Mouse (Mus musculus): ENCODE measurements at regions not wholly inside any gene's neighbourhood (a gene's known extent, or its start where the extent isn't known, plus 50 kb on each side); places are given as distances from the start of the nearest gene placed in this dataset.

DNA sequence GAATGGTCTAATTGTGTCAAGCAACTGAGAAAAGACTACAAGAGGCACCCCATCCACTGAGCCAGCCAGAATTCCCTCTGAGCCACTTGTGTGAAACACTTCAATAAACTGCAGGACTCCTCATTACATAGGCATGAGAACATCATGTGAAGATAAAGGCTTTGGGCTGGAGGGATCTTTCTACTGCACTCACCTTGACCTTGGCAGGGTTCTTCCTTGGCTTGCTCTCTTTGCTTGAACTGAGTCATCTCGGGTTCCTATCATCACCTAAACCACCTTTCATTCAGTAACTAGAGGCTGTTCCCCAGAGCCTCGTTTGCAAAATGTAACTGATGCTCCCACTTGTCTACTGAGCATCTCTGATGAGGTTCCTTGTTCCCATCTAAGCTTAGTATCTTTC, 221.4 kb upstream of the Zfp637 start:
- dilution Hi-C loops (cut with MboI; ENCODE audit: extremely low pct_ligation_motif_present, extremely low pct_unique_long_range_greater_than_20kb, low sequenced_read_pairs) = no loop called here

DNA sequence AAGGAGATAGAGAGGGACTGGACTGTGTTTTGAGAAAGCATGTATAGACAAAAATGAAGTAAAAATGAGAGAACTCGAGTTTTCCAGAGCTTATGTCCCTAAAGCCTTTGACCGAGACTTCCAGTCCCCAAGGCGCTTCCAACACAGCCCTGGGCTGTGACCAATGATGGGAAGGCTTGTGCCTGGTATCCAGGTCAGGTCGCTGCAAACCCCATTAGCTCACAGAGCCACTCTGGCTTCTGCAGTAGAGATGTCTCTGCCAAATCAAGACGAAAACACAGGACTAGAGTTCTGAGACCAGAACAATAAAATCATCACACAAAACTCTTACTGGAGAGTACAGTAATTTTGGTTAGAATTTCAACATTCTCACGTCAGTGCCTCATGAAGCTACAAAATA, 218.5 kb upstream of the Zfp637 start:
- Histone ChIP-seq H3K4me3 (replicated peaks in 1 of 3; ENCODE audit: low read depth in 2 of 3, low read length in 2 of 3, poor library complexity in 1 of 3) (no peak overlapping the region), H3K27me3 (replicated peaks) (peaks cover 85% of the 10 kb centered on the region), H3K4me1 (ENCODE audit: control insufficient read depth in 1 of 2, insufficient read depth in 2 of 2) (no peaks in the 10 kb centered on the region), H3K9me3 (replicated peaks; ENCODE audit: low read length) (no peaks in the 10 kb centered on the region), H3K4me2 (ENCODE audit: insufficient read depth, low read depth, poor library complexity, severe bottlenecking) (no peak overlapping the region), H3K79me2 (replicated peaks; ENCODE audit: control insufficient read depth, extremely low read depth, insufficient read depth, poor library complexity, severe bottlenecking) (no peaks in the 10 kb centered on the region), H3K9ac (ENCODE audit: insufficient read depth, low read depth) (no peak overlapping the region), H3K27ac (ENCODE audit: insufficient read depth, low read depth) (no peak overlapping the region), H3K36me3 (replicated peaks in 1 of 2; ENCODE audit: control insufficient read depth in 1 of 2, insufficient read depth in 1 of 2, low read length in 1 of 2) (no peaks in the 10 kb centered on the region)
- dilution Hi-C loops (cut with MboI; ENCODE audit: extremely low pct_ligation_motif_present, extremely low pct_unique_long_range_greater_than_20kb, low sequenced_read_pairs) = no loop called here
- in situ Hi-C loops (cut with MboI; ENCODE audit: low pct_ligation_motif_present, low pct_unique_long_range_greater_than_20kb, low sequenced_read_pairs) = no loop called here
- TF ChIP-seq BHLHE40 (IDR thresholded peaks at IDR 0.05; ENCODE audit: low read depth, low read length) (no peak), CTCF (conservative IDR thresholded peaks at IDR 0.05 in 1 of 2, IDR thresholded peaks at IDR 0.05 in 1 of 2; ENCODE audit: low read depth in 2 of 2, low read length in 2 of 2) (no peak), CHD1 (IDR thresholded peaks at IDR 0.05; ENCODE audit: low read depth, low read length) (no peak), MXI1 (IDR thresholded peaks at IDR 0.05; ENCODE audit: low read depth, low read length) (no peak)
- DNase-seq (ENCODE audit: extremely low read depth) = no peak

More for the DNA sequence above, 221.4 kb upstream of the Zfp637 start:
- no peaks in the 10 kb centered on the region for H3K79me2 ChIP-seq (replicated peaks; ENCODE audit: control insufficient read depth, extremely low read depth, insufficient read depth, poor library complexity, severe bottlenecking)
- H3K9me3 ChIP-seq (replicated peaks; ENCODE audit: low read length) = no peaks in the 10 kb centered on the region
- no peak overlapping the region for H3K27ac ChIP-seq (ENCODE audit: insufficient read depth, low read depth)
- H3K36me3 ChIP-seq (replicated peaks in 1 of 2; ENCODE audit: control insufficient read depth in 1 of 2, insufficient read depth in 1 of 2, low read length in 1 of 2) = no peaks in the 10 kb centered on the region
- H3K27me3 ChIP-seq (replicated peaks) = peaks cover 85% of the 10 kb centered on the region
- H3K4me1 ChIP-seq (ENCODE audit: control insufficient read depth in 1 of 2, insufficient read depth in 2 of 2) = no peaks in the 10 kb centered on the region
- H3K9ac ChIP-seq (ENCODE audit: insufficient read depth, low read depth) = no peak overlapping the region
- in situ Hi-C loops (cut with MboI; ENCODE audit: low pct_ligation_motif_present, low pct_unique_long_range_greater_than_20kb, low sequenced_read_pairs) = no loop called here
- no peak overlapping the region for H3K4me2 ChIP-seq (ENCODE audit: insufficient read depth, low read depth, poor library complexity, severe bottlenecking)
- no peak overlapping the region for H3K4me3 ChIP-seq (replicated peaks in 1 of 3; ENCODE audit: low read depth in 2 of 3, low read length in 2 of 3, poor library complexity in 1 of 3)
- TF ChIP-seq NELFE (IDR thresholded peaks at IDR 0.05; ENCODE audit: low read depth, low read length) (no peak), TBP (conservative IDR thresholded peaks at IDR 0.05; ENCODE audit: low read depth, low read length) (no peak), MYC (IDR thresholded peaks at IDR 0.05; ENCODE audit: low read depth, low read length) (no peak), MXI1 (IDR thresholded peaks at IDR 0.05; ENCODE audit: low read depth, low read length) (no peak), ETS1 (conservative IDR thresholded peaks at IDR 0.05; ENCODE audit: low read depth, low read length) (no peak), MEF2A (IDR thresholded peaks at IDR 0.05; ENCODE audit: borderline replicate concordance, low read depth, low read length) (no peak), NRF1 (IDR thresholded peaks at IDR 0.05; ENCODE audit: low read depth, low read length) (no peak), RCOR1 (conservative IDR thresholded peaks at IDR 0.05; ENCODE audit: low read depth, low read length) (no peak), USF2 (conservative IDR thresholded peaks at IDR 0.05; ENCODE audit: low read depth, low read length) (no peak), ZKSCAN1 (IDR thresholded peaks at IDR 0.05; ENCODE audit: borderline replicate concordance, low read depth, low read length) (no peak), ELF1 (IDR thresholded peaks at IDR 0.05; ENCODE audit: low read depth, low read length) (no peak)
- no peak for DNase-seq (ENCODE audit: extremely low read depth)

DNA sequence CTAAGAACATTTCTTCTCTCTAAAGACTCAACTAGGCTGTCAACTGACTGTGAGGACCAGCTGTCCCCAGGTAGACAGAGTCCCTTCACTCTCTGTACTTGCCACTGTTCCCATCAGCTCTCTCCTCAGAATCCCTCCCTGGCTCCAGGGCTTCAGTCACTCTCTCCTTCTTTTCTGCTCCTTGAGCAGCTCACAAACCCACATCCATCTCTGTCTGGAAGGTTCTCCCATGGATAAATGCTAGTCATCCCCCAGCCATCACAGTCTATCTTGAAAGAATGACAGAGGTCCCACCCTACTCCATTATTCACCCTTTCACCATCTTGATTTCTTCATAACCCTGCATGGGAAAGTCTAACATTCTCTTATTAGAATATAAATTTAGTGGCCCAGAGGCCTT, 218.0 kb upstream of the Zfp637 start:
- Histone ChIP-seq H3K36me3 (replicated peaks in 1 of 2; ENCODE audit: control insufficient read depth in 1 of 2, insufficient read depth in 1 of 2, low read length in 1 of 2) (no peaks in the 10 kb centered on the region), H3K79me2 (replicated peaks; ENCODE audit: control insufficient read depth, extremely low read depth, insufficient read depth, poor library complexity, severe bottlenecking) (no peaks in the 10 kb centered on the region), H3K4me2 (ENCODE audit: insufficient read depth, low read depth, poor library complexity, severe bottlenecking) (no peak overlapping the region), H3K4me3 (replicated peaks in 1 of 3; ENCODE audit: low read depth in 2 of 3, low read length in 2 of 3, poor library complexity in 1 of 3) (no peak overlapping the region), H3K4me1 (ENCODE audit: control insufficient read depth in 1 of 2, insufficient read depth in 2 of 2) (no peaks in the 10 kb centered on the region), H3K27ac (ENCODE audit: insufficient read depth, low read depth) (no peak overlapping the region), H3K9ac (ENCODE audit: insufficient read depth, low read depth) (no peak overlapping the region), H3K9me3 (replicated peaks; ENCODE audit: low read length) (no peaks in the 10 kb centered on the region), H3K27me3 (replicated peaks) (peaks cover 86% of the 10 kb centered on the region)
- TF ChIP-seq UBTF (IDR thresholded peaks at IDR 0.05; ENCODE audit: low read depth, low read length) (no peak), MYC (IDR thresholded peaks at IDR 0.05; ENCODE audit: low read depth, low read length) (no peak)
- dilution Hi-C loops (cut with MboI; ENCODE audit: extremely low pct_ligation_motif_present, extremely low pct_unique_long_range_greater_than_20kb, low sequenced_read_pairs) (no loop called here), in situ Hi-C loops (cut with MboI; ENCODE audit: low pct_ligation_motif_present, low pct_unique_long_range_greater_than_20kb, low sequenced_read_pairs) (no loop called here)
- DNase-seq (ENCODE audit: extremely low read depth) = no peak
